Mouse (Mus musculus): ENCODE measurements around the gene Vwa8. TPM values are rescaled to one million over a fixed set of nuclear protein-coding genes. Genes with fewer than 3 reads are reported as not detected.

The Vwa8 gene
- total and polyA plus RNA-seq, 3 experiments, result 12.4 to 17.5 (median 15.9) TPM

DNA sequence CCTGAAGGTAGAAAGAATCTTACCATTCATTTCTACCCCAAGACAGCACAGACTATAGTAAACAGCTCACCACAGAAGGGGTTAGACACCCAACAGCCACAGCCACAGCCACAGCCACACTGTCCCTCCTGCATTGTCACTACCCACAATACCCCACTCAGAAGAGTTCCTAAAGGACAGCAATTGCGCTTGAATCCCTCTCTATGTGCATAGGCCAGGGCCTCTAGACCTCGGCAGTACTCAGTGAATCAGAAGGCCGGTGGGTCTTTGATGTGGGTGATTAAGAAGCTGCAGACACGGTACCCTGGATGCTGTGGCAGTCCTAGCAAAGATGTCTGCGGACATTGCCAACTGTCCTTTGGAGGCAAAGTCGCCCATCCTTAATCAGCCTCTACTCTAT, 377.9 kb downstream of the Vwa8 start:
- DNase-seq (ENCODE audit: extremely low read depth), result no peak
- Histone ChIP-seq H3K9me3 (replicated peaks; ENCODE audit: low read length) (no peaks in the 10 kb centered on the region), H3K27ac (ENCODE audit: insufficient read depth, low read depth) (no peak overlapping the region), H3K36me3 (replicated peaks in 1 of 2; ENCODE audit: control insufficient read depth in 1 of 2, insufficient read depth in 1 of 2, low read length in 1 of 2) (no peaks in the 10 kb centered on the region), H3K9ac (ENCODE audit: insufficient read depth, low read depth) (no peak overlapping the region), H3K4me2 (ENCODE audit: insufficient read depth, low read depth, poor library complexity, severe bottlenecking) (no peak overlapping the region), H3K4me3 (replicated peaks in 1 of 3; ENCODE audit: low read depth in 2 of 3, low read length in 2 of 3, poor library complexity in 1 of 3) (no peak overlapping the region), H3K79me2 (replicated peaks; ENCODE audit: control insufficient read depth, extremely low read depth, insufficient read depth, poor library complexity, severe bottlenecking) (no peaks in the 10 kb centered on the region), H3K27me3 (replicated peaks) (peaks cover 1% of the 10 kb centered on the region), H3K4me1 (ENCODE audit: control insufficient read depth in 1 of 2, insufficient read depth in 2 of 2) (no peaks in the 10 kb centered on the region)
- in situ Hi-C loops (cut with MboI; ENCODE audit: low pct_ligation_motif_present, low pct_unique_long_range_greater_than_20kb, low sequenced_read_pairs) (no loop called here), dilution Hi-C loops (cut with MboI; ENCODE audit: extremely low pct_ligation_motif_present, extremely low pct_unique_long_range_greater_than_20kb, low sequenced_read_pairs) (no loop called here)
- TF ChIP-seq CHD2 (IDR thresholded peaks at IDR 0.05; ENCODE audit: low read length), result no peak
- no peak for TF ChIP-seq NELFE (IDR thresholded peaks at IDR 0.05; ENCODE audit: low read depth, low read length)
- TF ChIP-seq ZC3H11A (IDR thresholded peaks at IDR 0.05; ENCODE audit: low read depth, low read length), result no peak
- TF ChIP-seq IRF4 (IDR thresholded peaks at IDR 0.05; ENCODE audit: low read depth, low read length), result no peak
- TF ChIP-seq PAX5 (IDR thresholded peaks at IDR 0.05; ENCODE audit: low read length), result no peak
- TF ChIP-seq ELF1 (IDR thresholded peaks at IDR 0.05; ENCODE audit: low read depth, low read length), result no peak
- TF ChIP-seq E2F4 (IDR thresholded peaks at IDR 0.05; ENCODE audit: insufficient replicate concordance, low read depth, low read length), result no peak
- no peak for TF ChIP-seq USF2 (conservative IDR thresholded peaks at IDR 0.05; ENCODE audit: low read depth, low read length)
- TF ChIP-seq ETS1 (conservative IDR thresholded peaks at IDR 0.05; ENCODE audit: low read depth, low read length), result no peak
- no peak for TF ChIP-seq JUN (IDR thresholded peaks at IDR 0.05; ENCODE audit: insufficient read depth, low read depth, low read length)
- TF ChIP-seq ZKSCAN1 (IDR thresholded peaks at IDR 0.05; ENCODE audit: borderline replicate concordance, low read depth, low read length), result no peak
- TF ChIP-seq MXI1 (IDR thresholded peaks at IDR 0.05; ENCODE audit: low read depth, low read length), result no peak
- no peak for TF ChIP-seq HCFC1 (IDR thresholded peaks at IDR 0.05; ENCODE audit: low read depth, low read length)
- TF ChIP-seq MYC (IDR thresholded peaks at IDR 0.05; ENCODE audit: low read depth, low read length), result no peak
- TF ChIP-seq ZNF384 (IDR thresholded peaks at IDR 0.05; ENCODE audit: low read depth, low read length), result no peak
- TF ChIP-seq MEF2A (IDR thresholded peaks at IDR 0.05; ENCODE audit: borderline replicate concordance, low read depth, low read length), result no peak

DNA sequence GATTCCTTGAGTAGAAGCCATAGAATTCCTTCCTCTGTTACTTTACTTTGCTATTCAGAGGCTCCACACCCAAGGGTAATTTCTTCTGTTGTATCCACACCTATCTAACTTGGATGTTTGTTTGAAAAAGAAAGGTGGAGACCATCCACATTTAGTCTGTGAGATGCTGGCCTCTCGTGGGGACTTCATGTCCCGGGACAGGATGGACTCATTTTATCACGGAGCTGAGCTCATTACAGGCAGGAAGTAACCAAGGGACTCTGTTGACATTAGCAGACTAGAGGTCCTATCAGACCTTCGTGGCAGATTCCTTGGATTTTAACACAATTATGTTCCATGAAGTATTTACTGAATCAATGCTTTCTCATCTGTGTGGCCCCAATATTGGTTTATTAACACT, 379.1 kb downstream of the Vwa8 start:
- Histone ChIP-seq H3K27ac (ENCODE audit: insufficient read depth, low read depth) (no peak overlapping the region), H3K36me3 (replicated peaks in 1 of 2; ENCODE audit: control insufficient read depth in 1 of 2, insufficient read depth in 1 of 2, low read length in 1 of 2) (no peaks in the 10 kb centered on the region), H3K27me3 (replicated peaks) (peaks cover 7% of the 10 kb centered on the region), H3K4me3 (replicated peaks in 1 of 3; ENCODE audit: low read depth in 2 of 3, low read length in 2 of 3, poor library complexity in 1 of 3) (no peak overlapping the region), H3K9me3 (replicated peaks; ENCODE audit: low read length) (no peaks in the 10 kb centered on the region), H3K4me1 (ENCODE audit: control insufficient read depth in 1 of 2, insufficient read depth in 2 of 2) (no peaks in the 10 kb centered on the region), H3K4me2 (ENCODE audit: insufficient read depth, low read depth, poor library complexity, severe bottlenecking) (no peak overlapping the region), H3K9ac (ENCODE audit: insufficient read depth, low read depth) (no peak overlapping the region), H3K79me2 (replicated peaks; ENCODE audit: control insufficient read depth, extremely low read depth, insufficient read depth, poor library complexity, severe bottlenecking) (no peaks in the 10 kb centered on the region)
- dilution Hi-C loops (cut with MboI; ENCODE audit: extremely low pct_ligation_motif_present, extremely low pct_unique_long_range_greater_than_20kb, low sequenced_read_pairs) (no loop called here), in situ Hi-C loops (cut with MboI; ENCODE audit: low pct_ligation_motif_present, low pct_unique_long_range_greater_than_20kb, low sequenced_read_pairs) (no loop called here)
- TF ChIP-seq ELF1 (IDR thresholded peaks at IDR 0.05; ENCODE audit: low read depth, low read length) (no peak), MAZ (IDR thresholded peaks at IDR 0.05; ENCODE audit: low read depth, low read length) (no peak), HCFC1 (IDR thresholded peaks at IDR 0.05; ENCODE audit: low read depth, low read length) (no peak), TBP (conservative IDR thresholded peaks at IDR 0.05; ENCODE audit: low read depth, low read length) (no peak), ETS1 (conservative IDR thresholded peaks at IDR 0.05; ENCODE audit: low read depth, low read length) (no peak), JUND (conservative IDR thresholded peaks at IDR 0.05; ENCODE audit: low read depth, low read length) (no peak), PAX5 (IDR thresholded peaks at IDR 0.05; ENCODE audit: low read length) (no peak), TCF12 (IDR thresholded peaks at IDR 0.05; ENCODE audit: low read depth, low read length) (no peak), SMC3 (IDR thresholded peaks at IDR 0.05; ENCODE audit: low read depth, low read length) (no peak), NRF1 (IDR thresholded peaks at IDR 0.05; ENCODE audit: low read depth, low read length) (no peak)
- no peak for DNase-seq (ENCODE audit: extremely low read depth)

Measured in CH12.LX (cell line).